8 mouse cellular contexts compared by ENCODE assay signal in the genomic region with DNA sequence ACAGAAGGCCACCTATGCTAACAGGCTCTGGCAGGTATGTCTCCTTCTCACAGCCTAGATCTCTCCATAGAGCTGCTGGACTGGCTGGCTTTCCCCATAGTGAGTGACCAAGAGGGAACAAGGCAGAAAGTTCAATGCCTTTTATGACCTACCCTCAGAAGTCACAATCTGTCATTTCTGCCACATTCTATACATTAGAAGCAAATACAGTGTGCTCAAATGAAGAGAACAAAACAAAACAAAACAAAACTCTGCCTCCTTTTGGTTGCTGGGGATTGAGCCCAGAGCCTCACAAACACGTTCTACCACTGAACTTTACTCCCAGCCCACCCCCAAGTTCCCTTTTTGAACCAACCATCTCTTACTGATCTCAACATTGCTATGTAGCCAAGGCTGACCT. TPM values are rescaled to one million over a fixed set of nuclear protein-coding genes. Genes with fewer than 3 reads are reported as not detected.
DNase-seq lines count a peak whose midpoint lies in the region; ATAC-seq lines count a peak whose summit lies in the region.

Srpk2 (minus strand) TSS at position 101 of the 400 bp plus-strand sequence.

- no peak within 1 kb of the TSS for H3K4me3 ChIP-seq in forebrain, embryonic 11.5 days (ENCODE audit: low read depth, low read length)
- H3K4me3 ChIP-seq in limb, embryonic 11.5 days (ENCODE audit: low read depth, low read length), result no peak within 1 kb of the TSS

- 71% methylated on average over 1 of the region's 1 CpGs for WGBS in forebrain, embryonic 11.5 days
- 70% methylated on average over 1 of the region's 1 CpGs for WGBS in limb, embryonic 11.5 days

- H3K36me3 ChIP-seq in forebrain, embryonic 11.5 days (ENCODE audit: control insufficient read depth, insufficient read depth, low read length), result no peaks in the 10 kb centered on the region
- H3K36me3 ChIP-seq in limb, embryonic 11.5 days (ENCODE audit: control insufficient read depth, insufficient read depth, low read length), result no peaks in the 10 kb centered on the region

- no peak within 1 kb of the TSS for H3K27ac ChIP-seq in forebrain, embryonic 11.5 days (ENCODE audit: low read depth, low read length)
- no peak within 1 kb of the TSS for H3K27ac ChIP-seq in limb, embryonic 11.5 days (replicated peaks; ENCODE audit: low read depth, low read length)

- H3K4me2 ChIP-seq in forebrain, embryonic 11.5 days (ENCODE audit: low read depth, low read length, severe bottlenecking), result no peak within 1 kb of the TSS
- H3K4me2 ChIP-seq in limb, embryonic 11.5 days (ENCODE audit: low read depth, severe bottlenecking), result no peak within 1 kb of the TSS

- no peak for DNase-seq in urinary bladder, adult 2 months (ENCODE audit: low spot score)
- DNase-seq in urinary bladder, postnatal 25 days (ENCODE audit: low spot score), result no peak
- DNase-seq in forebrain, embryonic 11.5 days (ENCODE audit: low spot score), result no peak
- no peak for DNase-seq in heart, postnatal 14 days
- DNase-seq in limb, embryonic 11.5 days (ENCODE audit: low spot score), result no peak
- DNase-seq in right cerebral cortex, postnatal 36 days (ENCODE audit: low spot score in 2 of 2), result no peak
- no peak for DNase-seq in ovary, postnatal 36 days (ENCODE audit: low spot score)
- no peak for DNase-seq in right cerebral cortex, adult 2 months (ENCODE audit: low spot score in 2 of 2)

- ATAC-seq in forebrain, embryonic 11.5 days (replicated peaks; ENCODE audit: low FRiP score), result no peak
- no peak for ATAC-seq in limb, embryonic 11.5 days (ENCODE audit: insufficient number of reproducible peaks, low FRiP score, low TSS enrichment, low read depth)

- H3K27me3 ChIP-seq in forebrain, embryonic 11.5 days (ENCODE audit: control insufficient read depth, insufficient read depth, low read length), result no peaks in the 10 kb centered on the region
- H3K27me3 ChIP-seq in limb, embryonic 11.5 days (ENCODE audit: control insufficient read depth, insufficient read depth, low read length), result no peaks in the 10 kb centered on the region

- no peaks in the 10 kb centered on the region for H3K9me3 ChIP-seq in forebrain, embryonic 11.5 days (ENCODE audit: control insufficient read depth, low read length)
- no peaks in the 10 kb centered on the region for H3K9me3 ChIP-seq in limb, embryonic 11.5 days (ENCODE audit: control insufficient read depth, low read length)

- intact Hi-C loops in heart, postnatal 14 days (cut with DNase I), result no loop called here

- no peaks in the 10 kb centered on the region for H3K4me1 ChIP-seq in forebrain, embryonic 11.5 days (replicated peaks; ENCODE audit: control insufficient read depth, insufficient read depth, low read length)
- no peaks in the 10 kb centered on the region for H3K4me1 ChIP-seq in limb, embryonic 11.5 days (ENCODE audit: control insufficient read depth, insufficient read depth, low read length)

- H3K9ac ChIP-seq in forebrain, embryonic 11.5 days (ENCODE audit: low read length), result no peak within 1 kb of the TSS
- no peak within 1 kb of the TSS for H3K9ac ChIP-seq in limb, embryonic 11.5 days (ENCODE audit: low read length)

RNA-seq across cellular contexts. Expression of gene Srpk2, which starts in this region (rescaled TPM):
- polyA plus RNA-seq in urinary bladder, adult 2 months (2012; rRNA removed), result 27.4 and 31.0 TPM in 2 replicates
- polyA plus RNA-seq in forebrain, embryonic 11.5 days (2014; fragmentation: Nextera tagmentation; extraction: Ambion mirVana), result 60.0 and 61.1 TPM in 2 replicates
- total RNA-seq in heart, postnatal 14 days (2021), result 10 to 100 TPM; 40.7 to 44.6 TPM
- 57.2 and 61.0 TPM in 2 replicates for polyA plus RNA-seq in limb, embryonic 11.5 days (2014; fragmentation: Nextera tagmentation; extraction: Ambion mirVana)
